Mouse (Mus musculus) liver, embryonic 12.5 days (tissue): ENCODE data around the gene Pik3r4. TPM values are rescaled to one million over a fixed set of nuclear protein-coding genes. Genes with fewer than 3 reads are reported as not detected.
"Not testable (repeated sequence)": the region's sequence is repeated elsewhere in the genome, so short reads cannot be mapped to it uniquely, and the experiment has no call there.

Experiments
- ATAC-seq: fragments of 200-750 bp; cut with Nextera tagmentation; 2 replicates; pipeline ENCODE4 v1.8.0; 2017; ENCODE audit warnings: moderate number of reproducible peaks, mild to moderate bottlenecking, moderate library complexity
- H3K27ac ChIP-seq: fragments of 300-500 bp; sonication (generic); 2 replicates; pipeline ENCODE4 v1.5.1; 2016; ENCODE audit warnings: mild to moderate bottlenecking
- H3K27me3 ChIP-seq: fragments of 300-500 bp; sonication (generic); replicated peaks from 2 replicates; pipeline ENCODE4 v1.6.1; 2016; ENCODE audit warnings: mild to moderate bottlenecking, moderate library complexity
- H3K36me3 ChIP-seq: fragments of 300-500 bp; sonication (generic); 2 replicates; pipeline ENCODE4 v1.6.1; 2016; ENCODE audit warnings: mild to moderate bottlenecking, moderate library complexity
- H3K4me1 ChIP-seq: fragments of 300-500 bp; sonication (generic); 2 replicates; pipeline ENCODE4 v1.6.1; 2016
- H3K4me2 ChIP-seq: fragments of 300-500 bp; sonication (generic); 2 replicates; pipeline ENCODE4 v1.6.1; 2016; ENCODE audit warnings: mild to moderate bottlenecking, moderate library complexity
- H3K4me3 ChIP-seq: fragments of 300-500 bp; sonication (generic); 2 replicates; pipeline ENCODE4 v1.5.1; 2016; ENCODE audit warnings: mild to moderate bottlenecking, moderate library complexity
- H3K9ac ChIP-seq: fragments of 300-500 bp; sonication (generic); 2 replicates; pipeline ENCODE4 v1.6.1; 2016; ENCODE audit warnings: mild to moderate bottlenecking, moderate library complexity
- H3K9me3 ChIP-seq: fragments of 300-500 bp; sonication (generic); replicated peaks from 2 replicates; pipeline ENCODE4 v1.6.1; 2016; ENCODE audit warnings: mild to moderate bottlenecking, moderate library complexity
- WGBS: fragments of 180-500 bp; shearing (Covaris S2); methylation state at CpG from one replicate; pipeline ENCODE4 v1.1.7; 2016; ENCODE audit not compliant: insufficient replicate concordance; 5-methylcytosine and 5-hydroxymethylcytosine counted together
- polyA plus RNA-seq: library from polyadenylated mRNA; unstranded; fragments of >200 nt; fragmentation: Nextera tagmentation; extraction: Ambion mirVana; gene quantifications from 2 replicates; pipeline ENCODE4 v1.2.1, GENCODE M21; 2016

The Pik3r4 gene
- polyA plus RNA-seq, result 11.9 and 12.1 TPM in 2 replicates

DNA sequence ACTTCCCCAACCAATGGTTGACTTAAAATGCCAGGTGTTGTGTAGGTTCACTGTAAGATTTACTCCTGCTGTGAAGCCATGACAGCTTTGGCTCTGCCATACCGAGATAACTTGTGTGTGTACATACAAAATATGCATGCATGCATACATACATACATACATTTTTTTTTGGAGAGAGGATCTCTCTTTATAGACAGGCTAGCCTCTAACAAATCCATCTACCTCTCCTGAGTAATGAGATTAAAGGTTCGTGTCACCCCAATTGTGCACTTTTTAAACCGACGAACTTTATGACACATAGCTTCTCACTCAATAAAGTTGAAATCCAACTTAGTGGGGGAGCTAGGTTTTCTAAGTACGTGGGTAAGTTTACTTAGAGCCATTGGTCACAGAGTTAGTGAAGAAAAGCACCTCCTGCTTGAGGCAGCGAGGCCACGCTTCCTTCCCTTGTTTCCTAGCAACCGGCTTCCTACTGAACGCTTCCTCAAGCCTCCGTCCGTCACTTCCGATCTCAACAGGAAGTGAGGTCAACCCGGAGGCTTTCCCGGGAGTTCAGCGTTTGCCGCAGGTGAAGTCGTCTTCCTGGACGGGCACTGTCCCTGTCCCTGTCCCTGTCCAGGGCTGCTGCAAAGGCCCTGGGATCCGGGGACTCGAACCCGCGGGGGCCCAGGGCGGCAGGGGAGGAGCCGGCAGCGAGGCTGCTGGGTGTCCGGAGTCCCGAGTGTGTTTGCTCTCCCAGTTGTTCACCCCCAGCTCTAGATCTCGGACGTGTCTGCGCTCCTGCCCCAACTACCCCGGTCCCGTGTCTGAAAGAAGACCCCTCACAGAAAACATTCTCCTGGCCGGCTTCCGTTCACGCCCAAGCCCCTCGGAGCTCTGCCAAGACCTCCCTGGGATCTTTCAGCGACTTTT lies at the start of gene Pik3r4:
Gene Pik3r4 (plus strand): TSS at position 519 of the 912 bp plus-strand sequence.
- peak within 1 kb of the TSS; percentile 80 for H3K4me3 ChIP-seq
- 7% methylated on average over 37 of the region's 37 CpGs for WGBS
- H3K9ac ChIP-seq, result peak within 1 kb of the TSS; percentile 81
- peaks cover 8% of the 10 kb centered on the region for H3K4me1 ChIP-seq
- peak within 1 kb of the TSS; percentile 31; the same call in 1 of the 2 replicates for H3K27ac ChIP-seq
- peak; percentile 89 for ATAC-seq
- H3K36me3 ChIP-seq, result peaks cover 24% of the 10 kb centered on the region
- H3K27me3 ChIP-seq, result no peaks in the 10 kb centered on the region
- peak within 1 kb of the TSS; percentile 79 for H3K4me2 ChIP-seq
- H3K9me3 ChIP-seq, result no peaks in the 10 kb centered on the region

- no peaks in the 10 kb centered on the region for H3K36me3 ChIP-seq
- 52% methylated on average over 4 of the region's 4 CpGs for WGBS
Measured at GRCm38 (mm10) chr9:105598906-105599305, 43.9 kb upstream of the Pik3r4 start.

DNA sequence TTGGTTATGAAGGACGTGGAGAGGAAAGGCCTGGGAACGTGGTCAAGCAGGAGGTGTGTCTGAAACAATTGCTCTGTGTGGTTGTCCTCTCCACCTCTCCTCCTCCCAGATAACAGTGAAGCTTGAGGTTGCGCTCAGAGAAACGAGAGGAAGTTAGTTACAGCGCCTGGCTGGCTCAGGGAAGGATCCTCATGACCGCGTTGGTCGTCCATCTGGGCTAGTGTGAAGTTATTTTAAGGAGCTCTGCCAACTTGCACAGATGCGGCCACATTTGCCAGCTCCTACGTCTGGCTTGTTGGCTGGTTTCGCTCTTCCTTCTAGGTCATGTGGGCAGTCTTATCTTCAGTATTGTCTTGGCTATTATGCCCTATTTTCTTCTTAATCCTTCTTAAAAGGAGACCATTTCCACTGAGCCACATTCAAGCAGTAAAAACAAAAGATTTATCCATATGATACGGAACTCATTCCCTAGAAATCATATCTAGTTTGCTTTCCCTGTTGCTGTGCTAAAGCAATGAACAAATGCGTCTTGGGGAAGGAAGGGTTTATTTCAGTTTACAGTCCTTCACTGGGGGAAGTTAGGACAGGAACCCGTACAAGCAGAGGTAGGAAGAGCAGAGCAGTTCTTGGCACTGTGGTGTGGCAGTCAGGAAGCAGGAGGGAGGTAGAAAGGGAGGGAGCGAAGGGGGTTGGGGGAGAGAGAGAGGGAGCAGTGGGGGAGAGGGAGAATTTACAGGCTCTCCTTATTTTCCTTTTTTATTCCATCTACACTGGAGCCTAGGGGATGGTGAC lies 30.6 kb upstream of the Pik3r4 start:
- no peak for ATAC-seq
- H3K9ac ChIP-seq, result no peak overlapping the region
- no peaks in the 10 kb centered on the region for H3K36me3 ChIP-seq
- no peaks in the 10 kb centered on the region for H3K9me3 ChIP-seq
- no peak overlapping the region for H3K27ac ChIP-seq
- no peaks in the 10 kb centered on the region for H3K4me1 ChIP-seq
- no peak overlapping the region for H3K4me2 ChIP-seq
- no peak overlapping the region for H3K4me3 ChIP-seq
- no peaks in the 10 kb centered on the region for H3K27me3 ChIP-seq
- WGBS, result 43% methylated on average over 15 of the region's 15 CpGs

More at GRCm38 (mm10) chr9:105598906-105599305, 43.9 kb upstream of the Pik3r4 start:
- Histone ChIP-seq H3K9ac (no peak overlapping the region), H3K9me3 (no peaks in the 10 kb centered on the region), H3K4me1 (no peaks in the 10 kb centered on the region), H3K27ac (no peak overlapping the region), H3K4me3 (no peak overlapping the region), H3K4me2 (no peak overlapping the region), H3K27me3 (no peaks in the 10 kb centered on the region)
- ATAC-seq, result no peak

GRCm38 (mm10) chr9:105612919-105613318 lies 29.9 kb upstream of the Pik3r4 start:
- 78% methylated on average over 7 of the region's 7 CpGs for WGBS
- no peak for ATAC-seq

DNA sequence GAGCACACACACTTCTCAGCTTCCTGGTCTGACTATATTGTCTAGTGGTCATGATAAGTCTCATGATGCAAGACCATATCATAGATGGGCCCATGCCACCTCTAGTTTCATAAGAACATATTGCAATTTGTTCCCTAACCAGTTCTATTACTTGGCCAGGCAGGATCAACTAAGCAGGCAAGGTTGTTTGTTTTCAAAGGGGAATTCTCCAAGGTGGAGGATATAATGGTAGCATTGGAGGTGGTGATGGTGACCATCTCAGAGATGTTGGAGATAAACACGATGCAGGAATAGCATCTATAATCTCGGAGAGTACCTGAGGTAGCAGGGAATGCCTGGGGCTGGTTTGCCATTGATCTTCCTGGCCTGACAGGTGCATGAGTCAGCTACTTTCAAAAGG lies 26.8 kb upstream of the Pik3r4 start:
- Histone ChIP-seq H3K27ac (no peak overlapping the region), H3K4me1 (no peaks in the 10 kb centered on the region), H3K27me3 (no peaks in the 10 kb centered on the region), H3K9ac (no peak overlapping the region), H3K9me3 (no peaks in the 10 kb centered on the region), H3K4me2 (no peak overlapping the region), H3K4me3 (no peak overlapping the region), H3K36me3 (no peaks in the 10 kb centered on the region)
- WGBS, result 52% methylated on average over 2 of the region's 2 CpGs
- ATAC-seq, result no peak

More at GRCm38 (mm10) chr9:105612919-105613318, 29.9 kb upstream of the Pik3r4 start:
- H3K4me2 ChIP-seq, result no peak overlapping the region
- H3K4me3 ChIP-seq, result no peak overlapping the region
- no peaks in the 10 kb centered on the region for H3K9me3 ChIP-seq
- H3K36me3 ChIP-seq, result no peaks in the 10 kb centered on the region
- no peaks in the 10 kb centered on the region for H3K27me3 ChIP-seq
- H3K4me1 ChIP-seq, result no peaks in the 10 kb centered on the region
- no peak overlapping the region for H3K9ac ChIP-seq
- H3K27ac ChIP-seq, result no peak overlapping the region

DNA sequence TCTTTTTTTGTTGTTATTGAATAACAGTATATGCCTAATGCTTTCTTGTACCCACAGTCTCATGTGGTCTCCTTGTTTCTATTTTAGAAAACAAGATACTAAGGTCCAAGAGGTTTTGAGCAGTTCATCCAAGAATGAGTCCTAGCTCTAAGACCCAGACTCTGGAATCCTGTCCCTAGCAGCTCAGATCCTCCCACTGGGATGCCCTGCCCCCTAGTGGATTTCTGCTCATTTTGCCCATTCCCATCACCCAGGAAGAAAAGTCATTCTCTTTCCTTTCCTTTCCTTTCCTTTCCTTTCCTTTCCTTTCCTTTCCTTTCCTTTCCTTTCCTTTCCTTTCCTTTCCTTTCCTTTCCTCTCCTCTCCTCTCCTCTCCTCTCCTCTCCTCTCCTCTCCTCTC lies 25.5 kb upstream of the Pik3r4 start:
- H3K27me3 ChIP-seq, H3K36me3 ChIP-seq, H3K4me3 ChIP-seq, ATAC-seq, H3K4me1 ChIP-seq, H3K4me2 ChIP-seq, H3K27ac ChIP-seq, H3K9ac ChIP-seq, H3K9me3 ChIP-seq: not testable (repeated sequence)

- Histone ChIP-seq H3K4me2 (no peak overlapping the region), H3K9ac (no peak overlapping the region), H3K27ac (no peak overlapping the region), H3K9me3 (no peaks in the 10 kb centered on the region), H3K4me3 (no peak overlapping the region), H3K27me3 (no peaks in the 10 kb centered on the region), H3K36me3 (no peaks in the 10 kb centered on the region), H3K4me1 (no peaks in the 10 kb centered on the region)
- ATAC-seq, result no peak
- 68% methylated on average over 2 of the region's 2 CpGs for WGBS
Measured at GRCm38 (mm10) chr9:105633961-105634360, 8.8 kb upstream of the Pik3r4 start.

GRCm38 (mm10) chr9:105641377-105641776 lies 1.4 kb upstream of the Pik3r4 start:
- H3K36me3 ChIP-seq, result peaks cover 20% of the 10 kb centered on the region
- not testable (repeated sequence) for H3K27ac ChIP-seq, H3K9ac ChIP-seq, H3K27me3 ChIP-seq, H3K4me2 ChIP-seq, H3K4me1 ChIP-seq, ATAC-seq, H3K9me3 ChIP-seq, H3K4me3 ChIP-seq
- 72% methylated on average over 6 of the region's 6 CpGs for WGBS

GRCm38 (mm10) chr9:105656189-105656588 lies 13.4 kb downstream of the Pik3r4 start:
- H3K9ac ChIP-seq, result no peak overlapping the region
- 47% methylated on average over 2 of the region's 2 CpGs for WGBS
- no peak overlapping the region for H3K27ac ChIP-seq

GRCm38 (mm10) chr9:105658216-105658615 lies 15.4 kb downstream of the Pik3r4 start:
- H3K9me3 ChIP-seq, result no peaks in the 10 kb centered on the region
- no peaks in the 10 kb centered on the region for H3K4me1 ChIP-seq
- no peak overlapping the region for H3K27ac ChIP-seq
- H3K9ac ChIP-seq, result no peak overlapping the region
- WGBS, result 88% methylated on average over 12 of the region's 12 CpGs
- H3K4me2 ChIP-seq, result no peak overlapping the region
- no peak for ATAC-seq
- no peaks in the 10 kb centered on the region for H3K27me3 ChIP-seq
- H3K36me3 ChIP-seq, result peaks cover 75% of the 10 kb centered on the region
- H3K4me3 ChIP-seq, result no peak overlapping the region

More at GRCm38 (mm10) chr9:105656189-105656588, 13.4 kb downstream of the Pik3r4 start:
- Histone ChIP-seq H3K4me3 (no peak overlapping the region), H3K27me3 (no peaks in the 10 kb centered on the region), H3K9me3 (no peaks in the 10 kb centered on the region), H3K4me1 (no peaks in the 10 kb centered on the region), H3K36me3 (peaks cover 74% of the 10 kb centered on the region), H3K4me2 (no peak overlapping the region)
- no peak for ATAC-seq

DNA sequence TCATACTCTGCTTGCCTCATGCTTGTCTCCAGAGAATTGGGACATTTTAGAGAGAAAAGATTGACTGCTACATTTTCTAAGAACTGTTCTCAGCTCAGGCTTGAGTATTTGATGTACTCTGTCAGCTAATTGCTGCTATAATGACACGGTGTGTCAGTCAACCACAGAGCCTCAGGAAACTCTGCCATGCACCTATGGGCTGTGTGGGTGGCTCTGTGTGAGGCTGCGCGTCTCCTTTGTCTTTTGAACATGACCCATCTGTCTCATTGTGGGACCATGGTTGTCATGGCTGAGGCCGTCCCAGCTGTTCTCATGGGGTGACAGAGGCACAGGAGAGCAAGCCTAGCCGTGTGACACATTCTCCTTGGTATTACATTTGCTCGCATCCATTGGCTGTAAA lies 17.1 kb downstream of the Pik3r4 start:
- Histone ChIP-seq H3K27me3 (no peaks in the 10 kb centered on the region), H3K4me3 (no peak overlapping the region), H3K9ac (no peak overlapping the region), H3K4me1 (no peaks in the 10 kb centered on the region), H3K9me3 (no peaks in the 10 kb centered on the region), H3K27ac (no peak overlapping the region), H3K36me3 (peaks cover 76% of the 10 kb centered on the region), H3K4me2 (no peak overlapping the region)
- no peak for ATAC-seq
- WGBS, result 88% methylated on average over 6 of the region's 6 CpGs

DNA sequence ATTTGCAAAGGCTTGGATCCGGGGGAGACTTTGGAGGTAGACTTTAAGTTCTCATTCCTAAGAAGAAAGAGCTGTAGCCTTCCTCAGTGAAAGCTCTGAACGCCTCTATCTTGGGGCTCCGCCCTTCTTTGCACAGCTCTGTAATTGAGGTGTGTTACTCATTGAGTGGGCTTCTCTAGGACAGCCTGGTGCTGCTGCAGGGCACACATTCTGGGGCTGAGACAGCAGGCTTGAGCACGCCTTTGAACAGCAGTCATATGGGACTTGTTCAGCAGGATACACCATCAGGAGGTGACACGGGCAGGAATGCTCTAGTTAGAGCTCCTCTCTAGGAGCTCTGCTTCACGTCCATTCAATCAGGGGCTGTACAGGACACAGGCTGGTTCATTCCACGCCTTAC lies 22.5 kb downstream of the Pik3r4 start:
- H3K36me3 ChIP-seq, result peaks cover 82% of the 10 kb centered on the region
- no peak for ATAC-seq
- H3K4me1 ChIP-seq, result no peaks in the 10 kb centered on the region
- no peak overlapping the region for H3K4me3 ChIP-seq
- no peak overlapping the region for H3K27ac ChIP-seq
- H3K4me2 ChIP-seq, result no peak overlapping the region
- no peaks in the 10 kb centered on the region for H3K9me3 ChIP-seq
- 69% methylated on average over 7 of the region's 7 CpGs for WGBS
- no peak overlapping the region for H3K9ac ChIP-seq
- no peaks in the 10 kb centered on the region for H3K27me3 ChIP-seq
